Mouse (Mus musculus) lung, embryonic 15.5 days (tissue): ENCODE measurements around the gene Gm20870. TPM values are rescaled to one million over a fixed set of nuclear protein-coding genes. Genes with fewer than 3 reads are reported as not detected.
"Not testable (repeated sequence)": the region's sequence is repeated elsewhere in the genome, so short reads cannot be mapped to it uniquely, and the experiment has no call there.

Experiments used
- ATAC-seq: fragments of 200-750 bp; cut with Nextera tagmentation; 2 replicates; pipeline ENCODE4 v1.8.0; 2017; ENCODE audit warnings: moderate number of reproducible peaks, borderline replicate concordance; ENCODE audit not compliant: low FRiP score, low TSS enrichment; ENCODE audit errors: extremely low read depth
- H3K27ac ChIP-seq: fragments of 300-500 bp; sonication (generic); 2 replicates; pipeline ENCODE4 v1.5.1; 2015; ENCODE audit warnings: moderate library complexity, mild to moderate bottlenecking, inconsistent platforms
- H3K27me3 ChIP-seq: fragments of 300-500 bp; sonication (generic); 2 replicates; pipeline ENCODE4 v1.6.1; 2015; ENCODE audit warnings: inconsistent platforms
- H3K36me3 ChIP-seq: fragments of 300-500 bp; sonication (generic); 2 replicates; pipeline ENCODE4 v1.6.1; 2015; ENCODE audit warnings: inconsistent platforms
- H3K4me1 ChIP-seq: fragments of 300-500 bp; sonication (generic); 2 replicates; pipeline ENCODE4 v1.6.1; 2015; ENCODE audit warnings: inconsistent platforms
- H3K4me2 ChIP-seq: fragments of 300-500 bp; sonication (generic); 2 replicates; pipeline ENCODE4 v1.6.1; 2015; ENCODE audit warnings: inconsistent platforms, mild to moderate bottlenecking, moderate library complexity
- H3K4me3 ChIP-seq: fragments of 300-500 bp; sonication (generic); 2 replicates; pipeline ENCODE4 v1.5.1; 2015; ENCODE audit warnings: mild to moderate bottlenecking, inconsistent platforms
- H3K9ac ChIP-seq: fragments of 300-500 bp; sonication (generic); 2 replicates; pipeline ENCODE4 v1.6.1; 2015; ENCODE audit warnings: inconsistent platforms
- H3K9me3 ChIP-seq: fragments of 300-500 bp; sonication (generic); 2 replicates; pipeline ENCODE4 v1.6.1; 2016; ENCODE audit warnings: inconsistent platforms
- WGBS: fragments of 180-500 bp; shearing (Covaris S2); methylation state at CpG from one replicate; pipeline ENCODE4 v1.1.7; 2015; 5-methylcytosine and 5-hydroxymethylcytosine counted together
- polyA plus RNA-seq: library from polyadenylated mRNA; unstranded; fragments of >200 nt; fragmentation: Nextera tagmentation; extraction: Ambion mirVana; gene quantifications from 2 replicates; pipeline ENCODE4 v1.2.1, GENCODE M21; 2015

Gm20870 gene
- not detected in 2 replicates for polyA plus RNA-seq

DNA sequence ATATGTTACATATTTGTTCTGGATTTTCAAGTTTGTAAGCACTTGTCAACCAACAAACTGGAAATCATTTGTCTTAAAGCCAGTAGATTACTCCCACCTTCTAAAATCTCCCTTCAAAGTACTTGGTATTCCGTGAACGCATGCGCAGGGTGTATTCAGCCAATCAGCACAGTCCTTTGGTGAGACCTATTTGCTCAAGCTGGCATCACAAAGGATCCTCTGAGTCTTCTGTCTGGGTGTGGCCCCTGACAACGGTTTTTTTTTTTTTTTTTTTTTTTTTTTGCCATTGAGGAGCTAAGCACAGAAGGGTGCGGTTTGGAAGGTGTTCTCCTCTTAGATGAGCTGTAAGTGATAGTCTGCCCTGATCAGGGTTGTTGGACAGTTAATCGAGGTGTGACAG lies at the start of gene Gm20870:
Gene Gm20870 (plus strand): TSS at position 301 of the 400 bp plus-strand sequence.
- WGBS = no CpG with 5 or more reads among the region's 6 CpGs
- H3K27ac ChIP-seq, ATAC-seq: not testable (repeated sequence)

More for the DNA sequence above, at the start of gene Gm20870:
- not testable (repeated sequence) for H3K27me3 ChIP-seq, H3K9ac ChIP-seq, H3K36me3 ChIP-seq, H3K4me3 ChIP-seq, H3K9me3 ChIP-seq, H3K4me1 ChIP-seq, H3K4me2 ChIP-seq

Other genes starting within 250 kb of the Gm20870 start
- not detected in 2 replicates for gene Gm20869, start 222.6 kb upstream of the Gm20870 start, polyA plus RNA-seq